Mouse (Mus musculus): ENCODE results near the gene Fam76a.
"Not testable (repeated sequence)": the region's sequence is repeated elsewhere in the genome, so short reads cannot be mapped to it uniquely, and the experiment has no call there.

Gene Fam76a

DNA sequence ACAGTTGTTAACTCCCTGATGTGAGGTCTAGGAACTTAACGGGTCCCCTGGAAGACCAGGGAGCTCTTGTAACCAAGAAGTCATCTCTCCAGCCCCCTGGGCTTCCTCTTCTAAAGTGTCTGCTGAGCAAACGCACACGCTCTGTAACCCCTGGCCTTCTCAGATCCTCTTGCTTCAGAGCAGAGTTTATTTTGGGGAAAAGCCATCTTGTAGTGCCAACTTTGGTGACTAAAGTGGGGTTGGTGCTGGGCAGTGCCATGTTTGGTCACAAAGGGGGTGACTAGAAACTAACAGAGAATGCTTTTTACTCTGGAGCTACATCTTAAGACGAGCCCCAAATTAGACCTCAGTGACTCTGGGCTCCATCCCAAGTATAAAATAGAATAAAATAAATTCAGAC is 22.4 kb upstream of the Fam76a start:
- DNase-seq = no peak

DNA sequence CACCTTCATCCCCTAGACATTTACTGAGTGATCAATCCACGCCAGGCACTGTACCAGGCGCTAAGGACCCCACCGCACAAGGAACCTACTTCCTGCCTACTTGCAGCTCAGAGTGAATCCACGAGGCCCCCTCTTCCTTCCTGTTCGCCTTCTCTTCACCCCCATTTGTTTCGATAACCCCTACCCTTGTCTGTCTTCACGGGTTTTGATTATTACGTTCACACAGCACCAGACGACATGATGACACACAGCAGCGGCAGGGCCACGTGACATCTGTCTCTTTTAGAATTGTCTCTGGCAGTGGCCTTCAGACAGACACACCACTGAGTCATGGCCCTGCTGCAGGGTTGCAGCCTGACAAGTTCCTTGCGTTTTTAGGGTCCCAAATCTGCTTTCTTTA is 21.7 kb upstream of the Fam76a start:
- DNase-seq = no peak

DNA sequence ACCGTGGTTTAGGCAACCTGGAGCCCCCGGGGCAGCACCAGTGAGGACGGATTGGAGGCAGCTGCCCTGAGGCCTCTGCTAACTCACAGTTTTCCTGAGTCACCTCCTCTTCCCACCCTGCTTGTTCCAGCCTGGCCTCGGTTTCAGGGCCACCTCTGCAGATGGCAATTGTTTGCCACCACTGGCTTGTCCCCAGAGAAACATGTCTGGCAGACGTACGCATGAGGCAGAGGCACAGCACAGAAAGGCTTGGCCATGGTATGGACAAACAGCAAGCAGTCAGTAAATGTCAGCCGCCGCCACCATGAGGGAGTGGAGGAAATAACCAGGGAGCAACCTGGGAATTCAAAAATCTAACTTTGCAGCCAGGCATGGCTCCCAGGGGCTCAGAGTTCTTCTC is 20.7 kb upstream of the Fam76a start:
- no peak for DNase-seq

DNA sequence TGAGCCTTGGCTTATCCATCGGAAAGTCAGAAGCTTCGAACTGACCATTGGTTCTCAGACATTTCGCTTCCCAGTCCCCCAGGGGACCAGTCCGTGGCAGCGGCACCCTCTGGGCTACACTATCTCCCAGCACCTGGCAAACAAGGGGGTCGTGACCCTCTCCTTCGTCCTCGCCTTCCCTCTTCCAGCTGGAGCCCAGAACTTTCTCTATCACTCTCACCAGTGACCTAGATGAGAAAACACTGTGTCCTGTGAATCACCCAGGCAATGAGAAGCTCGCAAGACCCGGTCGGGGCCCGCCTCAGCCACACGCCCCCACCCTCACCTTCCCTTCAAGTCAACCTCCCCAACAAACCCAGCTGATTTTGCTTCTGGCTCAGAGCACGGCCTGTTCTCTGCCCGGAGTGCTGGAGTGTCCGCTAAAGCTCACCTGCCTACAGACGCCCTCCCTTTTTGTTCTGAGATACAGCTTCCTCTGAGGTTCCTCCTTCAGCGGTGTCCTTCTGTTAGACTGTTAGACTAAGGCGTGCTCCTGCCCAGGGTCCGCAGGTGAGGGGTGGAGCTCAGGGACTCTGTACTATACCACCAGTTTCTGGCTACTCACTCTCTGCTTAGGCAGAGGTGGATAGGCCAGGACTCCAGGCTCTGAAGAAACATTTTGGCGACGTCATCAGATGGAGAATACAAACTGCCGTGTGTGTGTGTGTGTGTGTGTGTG is 18.8 kb upstream of the Fam76a start:
- no peak for DNase-seq

DNA sequence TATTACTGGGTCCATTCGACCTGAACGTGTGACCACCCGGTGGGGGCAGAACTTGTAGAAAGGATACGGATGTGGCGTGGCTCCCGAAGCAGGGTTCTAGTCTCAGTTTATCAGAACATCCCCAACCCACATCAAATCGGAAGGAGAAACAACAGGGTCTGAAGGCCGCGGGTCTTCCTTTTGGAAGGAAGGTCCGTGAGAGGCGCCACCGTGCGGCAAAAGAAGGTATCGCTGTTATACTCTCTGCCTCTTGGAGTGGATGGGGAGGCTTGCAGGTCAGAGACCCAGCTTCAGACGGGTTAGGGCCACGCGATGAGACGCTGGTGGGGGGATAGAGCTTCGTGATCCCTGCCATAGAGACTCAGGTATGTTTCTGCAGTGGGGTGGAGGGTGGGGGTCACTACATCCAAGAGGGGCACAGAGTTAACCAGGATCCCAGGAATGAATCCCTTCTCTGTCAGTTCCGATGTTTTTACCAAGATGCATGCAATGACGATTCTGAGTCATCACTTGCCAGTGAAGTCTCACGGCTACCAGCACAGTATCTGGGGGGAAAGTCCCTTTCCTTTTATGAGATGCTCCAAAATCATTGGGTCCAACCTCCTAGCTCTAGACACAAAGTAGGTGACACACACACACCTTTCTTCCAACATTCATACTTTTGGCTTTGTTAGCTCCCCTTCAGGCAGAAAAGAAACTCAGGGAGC is 17.2 kb upstream of the Fam76a start:
- peak; percentile 85 for DNase-seq

DNA sequence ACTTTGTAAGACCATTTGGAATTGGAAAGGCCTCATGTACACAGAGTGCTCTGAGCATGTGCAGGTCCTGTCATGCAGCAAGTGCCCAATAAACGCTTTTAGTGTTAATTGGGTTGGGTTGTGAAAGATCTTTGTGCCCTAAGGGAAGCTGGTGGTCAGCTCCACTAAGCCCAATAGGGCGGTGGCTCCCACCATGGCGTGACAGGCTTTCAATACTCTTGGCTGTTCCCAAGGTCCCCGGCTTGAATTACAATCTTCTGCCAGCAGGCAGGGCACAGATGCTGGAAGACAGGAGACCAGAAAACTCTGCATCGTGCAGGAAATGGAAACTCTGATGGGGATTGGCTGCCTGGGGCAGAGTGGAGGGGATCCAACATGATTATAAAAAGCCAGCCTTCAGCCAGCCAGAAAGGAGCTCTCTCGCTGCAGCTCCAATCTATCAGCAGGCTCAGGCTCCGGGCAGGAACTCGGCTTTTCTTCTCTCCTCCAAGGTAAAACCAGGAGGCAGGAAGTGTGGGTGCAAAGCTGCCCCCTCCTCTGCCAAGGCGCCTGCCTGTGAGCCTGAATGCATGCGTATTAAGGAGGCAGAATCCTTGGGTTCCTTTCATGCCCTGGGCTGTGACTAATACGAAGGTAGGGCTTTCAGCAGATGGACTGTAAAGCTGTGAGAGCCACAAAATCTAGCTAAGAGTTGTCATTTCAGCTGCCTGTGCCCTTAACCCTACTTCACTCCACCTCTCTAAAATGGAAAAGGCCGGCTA is 16.0 kb upstream of the Fam76a start:
- peak; percentile 57 for DNase-seq

DNA sequence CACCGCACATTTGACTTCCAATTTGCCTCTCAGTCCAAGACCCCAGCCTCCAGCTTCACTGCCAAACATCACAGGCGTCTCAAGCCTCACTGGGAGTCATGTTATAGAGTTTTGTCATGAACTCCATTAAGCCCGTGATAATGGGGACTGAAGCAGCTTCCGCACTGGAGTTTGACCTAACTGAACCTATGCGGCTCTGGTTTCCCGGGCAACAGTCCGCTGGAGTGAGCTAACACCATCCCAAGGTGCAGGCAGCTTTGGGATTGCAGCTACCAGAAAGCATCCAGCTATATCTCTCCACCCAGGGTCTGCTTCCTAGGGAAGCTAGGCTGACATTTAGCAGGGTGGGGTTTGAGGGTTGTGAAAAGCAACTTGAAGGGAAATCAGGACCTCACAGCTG is 12.3 kb upstream of the Fam76a start:
- DNase-seq = no peak

DNA sequence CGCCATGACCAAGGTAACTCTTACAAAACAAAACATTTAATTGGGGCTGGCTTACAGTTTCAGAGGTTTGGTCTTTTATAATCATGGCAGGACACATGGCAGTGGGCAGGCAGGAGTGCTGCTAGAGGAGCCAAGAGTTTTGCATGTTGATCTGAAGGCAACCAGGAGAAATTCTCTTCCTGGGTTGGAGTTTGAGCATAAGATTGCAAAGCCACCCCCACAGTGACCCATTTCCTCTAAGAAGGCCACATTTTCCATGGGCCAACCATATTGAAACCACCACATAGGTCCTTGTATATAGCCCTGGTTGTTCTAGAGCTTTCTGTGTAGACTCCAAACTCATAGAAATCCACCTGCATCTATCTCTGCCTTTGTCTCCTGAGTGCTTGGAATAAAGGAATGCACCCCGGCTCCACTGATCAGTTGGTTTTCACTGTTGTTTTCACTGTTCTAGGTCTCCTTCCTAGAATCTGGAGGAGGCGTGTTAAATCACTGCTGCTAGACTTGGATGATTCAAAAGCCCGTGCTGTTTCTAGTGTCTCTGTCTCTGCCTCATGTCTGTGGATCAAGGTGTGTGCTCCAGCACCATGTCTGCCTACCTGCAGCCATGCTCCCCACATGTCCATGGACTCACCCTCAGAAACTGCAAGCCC is 10.5 kb upstream of the Fam76a start:
- DNase-seq = no peak

DNA sequence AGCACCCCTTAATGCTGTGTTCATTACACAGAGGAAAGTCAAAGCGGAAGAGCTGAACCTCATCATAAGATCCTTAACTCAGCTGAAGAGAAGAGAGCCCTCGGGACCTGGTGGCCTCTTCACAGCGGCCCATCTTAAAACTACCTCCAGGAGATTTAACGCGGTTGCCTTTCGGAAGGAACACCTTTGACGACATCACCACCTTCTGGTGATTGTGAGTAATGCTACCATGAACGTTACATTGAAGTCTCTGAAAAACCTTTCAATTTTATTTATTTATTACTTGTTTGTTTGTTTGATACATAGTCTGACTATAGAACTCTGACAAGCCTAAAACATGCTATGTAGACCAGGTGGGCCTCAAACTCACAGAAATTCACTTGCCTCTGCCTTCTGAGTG is 8.4 kb upstream of the Fam76a start:
- DNase-seq = peak; percentile 71

DNA sequence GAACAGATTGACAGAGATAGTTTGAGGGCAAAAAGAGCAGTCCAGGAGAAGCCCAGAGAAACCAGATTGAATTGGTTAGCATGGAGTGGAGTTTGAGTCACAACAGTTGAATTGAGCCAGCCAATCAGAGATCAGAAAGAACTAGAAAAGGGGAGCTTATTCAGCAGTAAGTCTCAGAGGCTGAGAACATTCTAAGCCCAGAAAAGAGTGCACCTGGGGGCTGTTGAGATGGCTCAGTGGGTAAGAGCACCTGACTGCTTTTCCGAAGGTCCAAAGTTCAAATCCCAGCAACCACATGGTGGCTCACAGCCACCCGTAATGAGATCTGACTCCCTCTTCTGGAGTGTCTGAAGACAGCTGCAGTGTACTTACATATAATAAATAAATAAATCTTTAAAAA is 4.2 kb upstream of the Fam76a start:
- DNase-seq = not testable (repeated sequence)

DNA sequence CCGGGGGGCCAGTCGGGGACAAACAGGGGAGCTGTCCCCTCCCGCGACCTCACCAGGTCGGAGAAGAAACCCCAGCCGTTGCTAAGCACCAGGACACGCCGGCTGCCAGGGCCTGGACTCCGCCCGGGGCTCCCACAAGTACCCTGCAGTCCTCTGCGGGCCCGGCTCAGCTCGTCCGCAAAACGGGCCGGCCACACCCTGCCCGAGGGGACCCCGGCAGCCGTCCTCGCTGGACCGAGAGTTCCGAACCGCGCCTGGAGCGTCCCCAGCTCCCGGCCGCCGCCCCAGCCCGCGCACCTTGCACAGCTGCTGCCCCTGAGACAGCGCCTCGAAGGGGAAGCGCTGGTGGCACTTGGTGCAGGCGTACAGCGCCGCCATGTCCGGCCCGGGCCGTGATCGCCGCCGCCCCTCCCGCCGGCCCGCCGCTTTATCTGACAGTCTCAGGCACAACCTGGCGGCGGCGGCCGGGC is 262 bp downstream of the Fam76a start:
- peak; percentile 60 for DNase-seq

DNA sequence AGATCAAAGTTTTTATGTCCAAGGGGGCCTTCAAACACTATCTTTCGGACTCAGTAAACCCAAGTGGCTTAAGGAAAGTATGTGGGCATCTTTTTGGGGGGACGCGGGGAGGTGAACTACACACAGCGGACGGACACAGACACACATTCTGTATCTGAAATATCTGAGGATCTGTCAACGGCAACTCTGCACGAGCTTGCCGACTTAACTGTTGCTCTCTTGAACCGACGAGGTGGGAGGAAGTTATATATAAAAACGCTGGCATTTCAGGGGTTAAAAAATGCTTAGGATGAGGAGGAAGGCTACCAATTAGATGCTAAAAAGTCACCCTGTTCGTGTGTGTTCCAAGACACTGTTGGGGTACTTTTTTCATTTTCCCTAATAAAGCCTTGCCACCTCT is 870 bp downstream of the Fam76a start:
- no peak for DNase-seq

DNA sequence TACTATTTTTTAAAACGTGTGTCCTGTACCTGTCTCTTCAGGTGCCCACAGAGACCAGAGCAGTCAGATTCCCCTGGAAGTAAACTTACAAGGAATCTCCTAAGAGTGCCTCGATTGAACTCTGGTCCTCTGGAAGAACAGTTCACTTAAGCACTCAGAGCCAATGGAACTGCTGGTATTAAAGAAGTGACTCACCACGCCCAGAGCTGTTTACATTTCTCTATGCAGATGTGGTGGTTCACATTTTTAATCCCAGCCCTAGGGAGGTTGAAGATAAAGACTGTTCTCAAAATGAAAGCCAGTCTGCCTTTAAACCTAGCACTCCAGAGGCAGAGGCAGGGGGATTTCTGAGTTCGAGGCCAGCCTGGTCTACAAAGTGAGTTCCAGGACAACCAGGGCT is 2.2 kb downstream of the Fam76a start:
- DNase-seq = no peak

DNA sequence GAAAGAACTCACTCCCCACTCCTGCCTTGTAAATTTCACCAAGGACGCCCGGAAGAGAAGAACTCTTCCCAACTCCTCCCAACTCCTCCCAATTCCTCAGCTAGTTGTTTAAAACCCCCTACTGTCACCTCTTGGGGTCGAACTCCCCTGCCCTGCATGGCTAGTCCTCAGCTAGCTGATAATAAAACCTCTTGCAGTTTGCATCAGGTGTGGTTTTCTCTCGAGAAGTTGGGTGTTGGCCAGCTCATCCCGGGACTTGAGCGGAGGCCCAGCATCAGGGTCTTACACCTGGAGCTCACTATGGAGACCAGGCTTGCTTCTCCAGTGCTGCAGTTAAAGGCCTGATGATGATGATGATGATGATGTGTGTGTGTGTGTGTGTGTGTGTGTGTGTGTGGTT is 3.9 kb downstream of the Fam76a start:
- DNase-seq = not testable (repeated sequence)

DNA sequence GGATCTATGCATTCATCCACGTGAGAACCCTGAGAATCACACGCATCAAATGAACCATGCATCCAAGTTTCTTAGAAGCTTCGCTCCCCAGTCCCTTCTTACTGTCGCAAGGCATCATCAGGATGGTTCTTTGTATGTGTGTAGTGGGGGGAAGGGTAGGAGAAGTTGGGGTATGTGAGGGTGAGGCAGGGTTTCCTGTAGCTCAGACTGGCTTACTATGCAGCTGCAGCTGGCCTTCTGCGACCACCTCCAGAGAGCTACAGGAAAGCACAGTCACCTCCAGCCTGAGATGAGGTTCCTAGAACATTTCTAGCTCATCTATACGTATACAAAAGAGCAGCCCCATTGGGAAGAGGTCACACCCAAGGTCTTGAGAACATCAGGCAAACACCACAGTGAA is 10.2 kb downstream of the Fam76a start:
- no peak for DNase-seq

DNA sequence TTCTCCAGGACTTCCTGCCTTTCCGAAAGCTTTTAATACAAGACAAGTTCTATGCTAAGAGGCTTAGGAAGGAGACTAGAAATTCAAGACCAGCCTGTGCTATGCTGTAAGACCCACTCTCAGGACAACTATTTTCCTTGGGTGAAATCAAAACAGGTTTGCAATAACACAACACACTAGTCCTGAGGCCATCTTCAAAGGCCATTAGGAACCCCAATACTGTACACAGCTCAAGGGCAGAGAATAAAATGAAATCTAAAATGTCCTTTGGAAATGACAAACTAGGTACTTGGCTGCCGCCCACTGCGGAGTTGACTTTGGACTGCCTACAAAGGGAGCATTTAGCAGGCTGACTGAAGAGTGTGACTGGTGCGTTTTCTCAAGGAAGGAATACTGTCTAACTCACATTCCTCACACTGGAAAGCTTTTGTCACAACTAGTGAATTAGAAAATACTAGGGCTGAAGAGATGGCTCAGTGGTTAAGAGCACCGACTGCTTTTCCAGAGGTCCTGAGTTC is 16.5 kb downstream of the Fam76a start:
- DNase-seq = no peak

DNA sequence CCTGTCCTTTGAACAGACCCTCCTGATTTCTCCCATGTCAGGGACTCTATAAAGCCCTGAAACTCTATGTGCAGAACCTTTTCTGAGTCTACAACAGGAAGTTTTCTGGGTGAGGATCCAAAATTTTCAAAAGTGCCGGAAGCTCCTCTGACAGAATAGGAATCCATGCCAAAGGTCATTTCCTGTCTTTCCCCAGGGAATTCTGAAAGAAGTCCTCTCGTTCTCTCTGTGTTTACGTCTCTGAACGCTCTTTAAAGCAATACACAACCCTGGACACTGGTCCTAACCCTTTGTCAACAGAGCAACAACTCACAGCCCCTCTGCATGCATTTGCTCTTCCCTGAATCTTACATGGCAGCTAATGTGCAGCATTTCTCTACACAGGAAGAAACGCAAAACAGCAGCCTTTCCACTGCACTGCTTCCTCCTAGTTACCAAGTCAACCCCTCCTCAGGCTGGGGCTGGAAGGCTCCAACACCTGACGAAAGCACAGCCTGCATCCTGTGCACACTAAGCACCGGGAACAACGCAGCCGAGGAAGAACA is 17.5 kb downstream of the Fam76a start:
- peak; percentile 76 for DNase-seq

DNA sequence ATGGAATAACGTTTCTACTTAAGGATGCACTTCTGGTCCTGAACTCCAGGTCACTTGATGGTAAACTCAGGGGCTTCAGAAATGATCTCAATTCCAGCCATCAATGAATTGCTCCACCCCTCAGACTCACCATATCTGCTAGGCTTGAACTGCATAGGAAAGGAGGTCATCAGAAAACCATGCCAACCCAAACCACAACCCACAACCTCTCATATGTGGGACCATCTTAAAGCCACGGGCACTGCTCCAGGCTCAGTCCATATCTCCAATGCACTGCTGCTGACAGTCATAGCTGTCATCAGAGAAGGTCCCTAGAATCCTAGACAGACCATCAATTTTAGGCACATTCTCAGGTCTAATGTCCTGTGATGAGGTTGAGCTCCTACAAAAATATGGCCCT is 18.3 kb downstream of the Fam76a start:
- no peak for DNase-seq

DNA sequence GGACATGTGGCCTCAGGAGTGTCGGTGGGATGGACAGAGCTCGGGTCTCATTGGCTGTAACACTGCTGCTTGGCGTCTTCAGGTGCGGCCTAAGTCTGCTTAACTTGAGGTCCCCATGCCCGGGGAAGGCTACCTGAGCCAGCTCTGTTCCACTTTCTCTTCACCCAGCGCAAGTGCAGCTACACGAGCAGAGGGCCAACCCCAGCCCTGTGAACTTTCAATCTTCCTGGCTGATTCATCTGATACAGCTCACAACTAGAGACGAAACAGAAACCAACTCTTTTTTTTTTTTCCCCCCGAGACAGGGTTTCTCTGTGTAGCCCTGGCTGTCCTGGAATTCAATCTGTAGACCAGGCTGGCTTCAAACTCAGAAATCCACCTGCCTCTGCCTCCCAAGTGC is 24.2 kb downstream of the Fam76a start:
- no peak for DNase-seq

DNA sequence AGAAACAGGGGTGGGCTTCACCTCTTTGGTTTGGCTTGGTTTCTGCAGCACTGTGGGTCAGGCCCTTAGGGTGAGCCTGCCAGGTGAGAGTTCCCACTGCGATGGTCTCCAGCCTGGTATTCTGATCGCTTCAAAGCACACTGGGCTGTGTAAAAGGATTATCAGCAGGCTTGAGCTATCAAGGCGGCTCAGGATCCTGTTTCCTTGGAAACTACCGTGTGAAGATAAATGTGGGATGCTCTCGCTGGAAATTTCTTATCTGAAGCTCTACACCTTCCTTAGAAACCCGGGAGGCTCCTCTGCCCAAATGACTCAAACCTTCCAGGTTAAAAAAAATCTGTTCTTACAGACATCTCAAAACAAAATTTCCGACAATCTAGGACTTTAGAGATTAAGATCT is 28.0 kb downstream of the Fam76a start:
- no peak for DNase-seq

DNA sequence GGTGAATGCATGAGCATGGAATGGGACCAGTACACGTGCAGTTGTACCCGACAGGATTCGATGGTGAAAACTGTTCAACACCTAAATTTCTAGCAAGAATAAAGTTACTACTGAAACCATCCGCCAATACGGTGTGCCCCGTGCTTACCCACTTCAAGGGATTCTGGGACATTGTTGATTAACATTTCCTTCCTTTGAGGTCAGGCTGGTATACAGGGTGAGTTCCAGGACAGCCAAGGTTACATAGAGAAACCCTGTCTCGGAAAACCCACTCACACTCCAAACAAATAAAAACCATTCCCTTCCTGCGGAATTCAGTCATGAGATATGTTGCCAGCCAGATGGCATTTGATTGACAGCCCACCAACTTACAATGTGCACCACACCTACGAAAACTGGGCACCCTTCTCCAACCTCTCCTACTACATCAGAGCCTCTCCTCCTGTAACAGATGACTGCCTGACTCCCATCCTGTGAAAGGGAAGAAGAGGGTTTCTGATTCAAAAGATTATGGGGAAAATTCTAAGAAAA is 37.4 kb downstream of the Fam76a start:
- peak; percentile 53 for DNase-seq

DNA sequence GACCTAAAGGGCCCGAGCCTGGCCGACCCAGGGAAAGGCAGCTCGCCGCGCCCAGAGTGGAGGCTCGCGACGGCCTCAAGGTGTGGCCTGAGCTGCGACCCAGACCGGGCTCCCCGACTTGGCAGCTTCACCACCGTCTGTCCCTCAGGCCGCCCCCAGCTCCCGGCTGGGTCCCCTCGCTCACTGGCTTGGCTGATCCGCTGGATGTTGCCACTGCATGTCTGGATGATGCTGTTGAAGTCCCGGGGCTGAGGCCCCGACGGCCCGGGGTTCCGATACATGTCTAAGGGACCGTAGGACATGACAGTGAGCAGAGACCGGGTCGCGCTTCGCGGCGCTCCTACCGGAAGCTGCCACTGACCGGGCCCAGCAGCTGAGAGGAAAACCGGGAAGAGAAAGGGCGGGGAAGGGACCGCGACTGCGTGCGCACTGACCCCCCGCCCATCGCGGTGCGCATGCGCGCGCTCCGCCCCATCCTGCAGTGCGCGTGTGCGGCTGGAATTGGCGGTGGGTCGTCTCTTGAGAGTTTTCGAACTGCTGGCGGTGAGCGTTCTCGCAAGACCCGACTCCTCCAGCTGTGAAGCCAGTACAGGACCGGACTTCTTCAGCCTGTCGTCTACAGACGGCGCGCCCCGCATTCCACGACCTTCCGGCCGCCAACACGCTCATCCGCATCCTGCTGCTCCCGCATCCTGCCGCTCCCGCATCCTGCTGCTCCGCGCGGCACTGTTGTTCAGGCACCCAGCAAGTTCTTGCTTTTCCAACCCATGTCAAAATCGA is 38.1 kb downstream of the Fam76a start, which contains the start of gene Stx12:
Gene Stx12, minus strand, starts transcription at position 446 of the 780 bp plus-strand sequence.
- DNase-seq = peak; percentile 93

Data from lung, postnatal 10 days (tissue).